Mouse (Mus musculus): ENCODE measurements around the gene Mup2.
"Not testable (repeated sequence)": the region's sequence is repeated elsewhere in the genome, so short reads cannot be mapped to it uniquely, and the experiment has no call there.

The Mup2 gene

GRCm38 (mm10) chr4:60154189-60154588, at the start of gene Mup2:
TSS of gene Mup2 (minus strand) at chr4:60154289.
- not testable (repeated sequence) for DNase-seq (ENCODE audit: low spot score in 2 of 2)

Data from frontal cortex, postnatal 10 days (tissue).